Mouse (Mus musculus) retina, postnatal 7 days (tissue): ENCODE measurements around the gene Ascc3.

Experiments
- DNase-seq: peaks from one replicate; pipeline ENCODE4 v3.0.0-alpha.2; 2012; ENCODE audit warnings: low read depth, low spot score

The Ascc3 gene

DNA sequence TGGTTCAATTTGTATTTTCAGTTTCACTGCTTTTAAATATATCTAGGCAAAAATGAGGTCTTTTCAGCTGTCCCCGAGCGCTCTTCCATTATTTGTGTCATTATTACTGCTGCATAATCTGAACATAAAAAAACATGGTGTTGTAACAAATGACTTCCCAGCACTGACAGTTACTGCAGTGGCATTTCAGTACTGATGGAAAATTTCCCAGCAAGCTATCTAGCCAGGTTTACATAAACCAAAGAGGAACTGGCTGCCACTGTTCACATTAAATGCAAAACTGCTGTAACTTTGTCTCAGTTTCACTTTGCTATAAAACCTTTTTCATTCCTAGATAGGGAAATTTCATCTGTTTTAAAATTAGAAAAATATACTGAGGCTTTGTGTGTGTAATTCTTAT, 170.5 kb downstream of the Ascc3 start:
- DNase-seq: no peak

DNA sequence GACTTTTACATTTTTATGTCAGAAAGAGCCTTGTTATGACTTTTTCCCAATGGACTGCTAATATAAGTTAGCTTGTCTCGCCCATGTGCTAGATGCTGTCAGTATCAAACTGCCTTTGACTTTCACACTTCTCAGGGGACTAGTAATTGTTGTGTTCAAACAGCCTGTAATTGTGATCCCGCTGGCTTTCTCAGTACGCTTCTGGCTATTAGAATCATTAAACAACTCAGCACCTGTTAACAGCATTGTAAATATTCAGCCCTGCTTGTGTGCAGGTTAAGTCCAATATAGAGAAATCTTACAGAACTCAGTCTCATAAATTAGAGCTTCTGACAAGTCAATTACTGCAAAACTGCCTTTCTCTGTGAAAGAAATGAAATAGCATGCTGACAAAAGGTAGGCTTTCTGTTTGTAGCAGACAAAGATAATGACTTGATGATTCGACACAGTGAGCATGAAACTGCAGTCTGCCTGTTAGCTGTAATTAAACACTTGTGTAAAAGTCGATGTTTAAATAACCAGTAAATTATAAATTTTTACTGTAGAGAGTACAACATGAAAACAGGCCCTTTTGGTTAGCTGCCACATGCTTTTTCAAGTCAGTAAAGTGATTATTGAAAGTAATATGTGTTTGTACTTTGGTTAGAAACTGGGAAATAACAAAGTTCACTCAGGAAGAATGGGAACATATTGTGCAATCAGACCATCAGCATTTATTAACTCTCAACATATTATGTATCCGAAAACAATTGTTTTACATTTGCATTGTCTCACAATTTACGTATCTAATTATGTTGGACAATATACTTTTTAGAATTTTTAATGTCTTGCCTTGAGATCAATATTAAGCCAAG, 171.2 kb downstream of the Ascc3 start:
- no peak for DNase-seq

DNA sequence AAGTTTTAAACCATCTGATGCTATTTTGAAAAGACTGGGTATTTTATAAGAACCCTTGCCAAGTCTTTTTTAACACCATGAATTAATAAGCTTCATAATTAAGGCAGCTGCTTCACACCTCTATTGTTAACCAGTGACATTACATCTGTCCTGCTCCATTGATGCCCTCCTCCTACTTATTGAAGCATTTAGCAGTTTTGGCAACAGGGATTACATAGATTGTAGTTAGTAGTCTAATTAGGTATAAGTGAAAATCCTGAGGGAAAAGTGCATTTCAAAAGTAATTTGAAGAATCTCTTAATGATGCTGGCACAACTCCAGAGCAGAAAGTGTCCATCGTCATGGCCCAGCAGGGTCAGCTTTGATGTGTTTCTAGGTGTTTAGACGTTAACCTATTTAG, 180.3 kb downstream of the Ascc3 start:
- DNase-seq: no peak

DNA sequence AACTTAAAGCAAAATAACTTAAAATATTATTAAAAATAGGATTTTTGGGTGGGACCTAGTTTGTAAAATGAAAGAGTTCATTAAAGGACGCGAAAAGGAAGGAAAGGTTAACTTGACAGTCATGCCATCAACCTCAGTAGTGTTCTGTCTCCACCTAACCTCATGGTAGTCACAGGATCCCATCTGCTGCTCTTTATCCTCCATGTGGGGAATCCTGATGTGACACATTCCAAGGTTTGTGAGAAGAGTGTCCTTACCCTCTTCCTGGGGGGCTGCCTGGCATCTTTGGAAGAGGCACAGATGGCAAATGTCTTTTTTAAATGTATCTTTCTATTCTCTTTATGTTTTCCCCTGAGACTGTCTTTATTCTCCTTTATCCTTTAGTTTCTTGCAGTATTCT, 181.4 kb downstream of the Ascc3 start:
- DNase-seq: no peak

DNA sequence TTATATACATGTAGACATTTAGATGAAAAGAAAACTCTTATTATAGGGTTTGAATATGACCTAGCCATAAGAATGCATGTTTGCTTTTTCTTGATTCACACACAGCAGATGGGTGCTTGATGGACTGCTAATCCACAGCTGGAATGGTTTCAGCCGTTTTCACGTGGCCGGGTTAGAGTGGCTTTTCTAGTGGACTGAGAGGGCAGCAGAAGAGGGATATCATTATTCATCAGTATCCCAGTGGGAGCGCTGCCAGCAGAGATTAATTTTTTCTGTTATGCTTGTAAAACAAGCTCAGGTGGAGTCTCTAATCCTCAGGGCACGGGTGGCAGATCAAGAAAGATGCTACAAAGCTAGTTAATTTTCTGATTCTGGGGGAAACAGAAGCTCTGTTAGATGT, 200.4 kb downstream of the Ascc3 start:
- DNase-seq: peak; percentile 43

DNA sequence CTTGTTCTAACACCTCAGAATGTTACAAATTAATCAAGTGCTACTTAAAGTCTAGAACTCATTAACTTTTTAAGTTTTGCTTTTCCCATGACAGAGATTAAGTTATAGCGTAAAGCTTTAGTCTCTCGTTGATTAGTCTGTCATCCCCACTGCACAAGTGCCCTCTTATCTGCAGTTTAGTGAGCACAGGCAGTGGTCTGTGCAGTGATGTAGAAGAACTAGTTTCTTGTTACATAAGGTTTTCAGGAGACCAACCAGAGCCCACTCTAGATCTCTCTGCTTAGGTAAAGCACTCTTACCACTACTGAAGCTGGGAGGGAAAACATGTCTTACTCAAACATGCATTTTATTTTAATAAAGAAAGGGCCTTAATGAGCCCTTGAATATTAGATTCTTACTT, 209.1 kb downstream of the Ascc3 start:
- DNase-seq: no peak

DNA sequence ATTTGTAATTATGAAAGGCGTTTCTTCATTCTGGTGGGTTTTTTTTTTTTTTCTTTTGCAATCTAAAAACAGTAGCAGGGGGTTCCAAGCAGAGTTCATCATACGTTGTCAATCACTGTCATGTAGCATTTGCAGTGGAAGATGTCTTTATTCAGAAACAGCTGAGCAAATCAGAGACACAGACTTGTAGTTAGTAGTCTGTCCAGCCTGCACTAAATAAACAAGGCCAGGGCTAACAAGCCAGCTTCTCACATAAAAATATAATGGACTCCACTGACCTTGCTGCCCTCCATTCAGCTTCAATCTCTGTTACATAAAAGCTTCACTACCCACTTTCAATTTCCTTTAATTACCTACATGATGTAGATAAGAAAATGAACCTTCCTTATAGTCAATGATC, 209.9 kb downstream of the Ascc3 start:
- DNase-seq: no peak

DNA sequence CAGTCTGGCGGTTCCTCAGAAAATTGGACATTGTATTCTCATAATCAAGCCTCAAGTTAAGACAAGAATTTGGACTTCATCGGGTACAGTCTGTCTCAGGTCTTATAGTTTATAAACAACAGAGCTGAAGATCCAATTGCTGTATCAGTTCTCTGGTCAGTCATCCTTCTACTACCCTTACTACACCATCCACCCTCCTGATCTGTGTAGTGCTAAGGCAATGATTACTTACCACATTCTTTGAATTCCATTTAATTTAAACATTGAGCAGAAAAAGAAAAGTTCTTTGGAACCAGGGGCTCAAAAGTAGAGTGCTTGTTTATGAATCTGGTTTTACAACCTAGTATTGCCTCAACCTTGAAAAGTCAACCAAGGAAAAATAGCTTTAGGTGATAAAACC, 213.7 kb downstream of the Ascc3 start:
- DNase-seq: no peak

DNA sequence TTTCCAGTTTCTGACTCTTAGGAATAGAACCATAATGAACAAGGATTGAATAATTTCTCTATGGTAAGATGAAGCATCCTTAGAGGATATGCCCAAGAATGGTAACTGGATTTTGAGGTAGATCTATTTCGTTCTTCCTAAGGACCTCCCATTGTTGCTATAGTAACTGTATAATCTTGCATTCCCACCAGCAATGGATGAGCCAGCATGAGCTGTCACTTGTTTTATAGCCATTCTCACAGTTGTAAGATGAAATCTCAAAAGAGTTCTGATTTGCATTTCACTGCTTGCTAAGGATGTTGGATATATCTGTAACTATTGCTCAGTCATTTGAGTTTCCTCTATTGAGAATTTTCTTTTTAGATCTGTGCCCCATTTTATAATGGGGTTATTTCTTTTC, 229.9 kb downstream of the Ascc3 start:
- no peak for DNase-seq

DNA sequence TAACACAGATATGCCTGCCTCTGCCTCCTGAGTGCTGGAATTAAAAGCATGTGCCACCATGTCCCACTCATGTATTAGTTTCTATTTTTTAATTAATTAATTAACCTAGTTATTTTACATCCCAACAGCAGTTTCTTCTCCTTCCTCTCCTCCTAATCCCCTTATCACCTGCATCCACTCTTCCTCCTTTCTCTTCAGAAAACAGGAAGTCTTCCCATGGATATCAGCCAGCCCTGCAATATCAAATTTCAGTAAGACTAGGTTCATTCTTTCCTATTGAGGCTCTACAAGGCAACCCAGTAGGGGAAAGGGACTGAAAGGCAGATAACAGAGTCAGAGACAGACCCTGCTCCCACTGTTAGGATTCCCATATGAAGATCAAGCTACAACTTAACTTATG, 234.4 kb downstream of the Ascc3 start:
- no peak for DNase-seq

DNA sequence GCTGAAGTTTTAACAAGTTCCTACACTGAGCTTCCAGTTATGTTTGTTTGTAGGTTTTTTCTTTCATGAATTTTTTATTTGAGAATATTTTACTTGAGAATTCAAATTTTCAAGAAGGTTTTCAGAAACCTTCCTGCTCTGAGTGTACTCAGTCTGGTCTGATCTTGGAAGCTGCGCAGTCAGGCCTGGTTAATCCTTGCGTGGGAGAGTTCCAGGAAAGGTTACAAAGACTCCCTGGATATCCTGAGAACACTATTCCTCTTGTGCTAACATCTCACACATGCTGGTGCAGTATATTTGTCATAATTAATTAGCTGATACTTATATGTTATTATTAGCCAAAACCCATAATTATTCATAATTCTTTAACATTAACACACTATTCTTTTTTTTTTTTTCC, 242.1 kb downstream of the Ascc3 start:
- no peak for DNase-seq

DNA sequence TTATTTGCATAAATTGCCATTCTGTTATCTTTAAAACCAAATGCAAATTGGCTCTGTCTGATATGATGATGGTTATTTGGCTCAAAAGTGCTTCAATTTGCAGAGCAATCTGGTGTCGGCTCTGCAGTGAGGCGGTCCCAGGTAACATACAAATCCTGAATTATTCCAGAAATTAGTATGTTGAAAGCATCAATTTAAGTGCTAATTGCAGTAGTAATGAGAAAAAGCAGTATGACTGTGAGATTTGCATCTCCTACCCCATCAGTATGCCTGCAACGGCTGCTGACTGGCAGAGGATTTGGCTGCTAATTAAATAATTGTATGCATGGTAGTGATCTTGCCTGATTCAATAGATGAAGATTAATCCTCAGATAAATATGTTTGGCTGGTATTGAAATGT, 250.9 kb downstream of the Ascc3 start:
- no peak for DNase-seq

DNA sequence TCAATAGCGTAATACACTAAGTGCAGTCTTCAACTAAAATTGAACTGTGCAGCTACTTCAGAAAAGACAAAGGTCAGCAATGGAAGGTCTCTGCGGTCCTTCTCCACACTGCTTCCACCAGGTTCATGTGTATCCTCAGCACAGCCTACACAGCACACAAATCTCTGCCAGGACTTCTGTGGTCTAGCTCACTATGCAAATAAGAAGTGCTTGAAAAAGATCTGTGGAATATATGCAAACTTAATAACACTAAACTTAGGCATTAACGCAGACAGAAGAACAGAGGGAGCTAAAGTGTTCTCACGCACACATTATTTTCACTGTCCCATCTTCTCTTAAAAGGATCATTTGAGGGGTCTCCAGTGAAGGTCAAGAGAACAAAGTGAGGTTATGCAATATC, 275.7 kb downstream of the Ascc3 start:
- no peak for DNase-seq

DNA sequence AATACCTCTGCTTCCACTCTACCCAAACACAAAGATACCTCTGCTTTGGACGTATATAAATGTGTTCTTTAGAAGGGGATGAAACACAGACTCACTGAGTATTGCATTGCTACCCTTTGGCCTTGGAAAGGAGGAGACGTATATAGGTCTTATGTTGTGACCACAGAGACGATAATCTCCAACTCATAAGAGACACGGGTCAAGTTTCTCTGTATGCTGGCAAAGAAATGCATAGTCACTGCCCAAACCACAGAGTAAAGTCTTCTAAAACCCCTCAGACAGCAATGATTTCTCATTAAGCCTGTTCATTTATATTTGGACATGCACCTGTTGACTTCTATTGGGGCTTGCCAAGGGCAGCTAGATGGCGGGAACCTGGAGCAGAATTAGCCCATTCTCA, 284.5 kb downstream of the Ascc3 start:
- DNase-seq: no peak

DNA sequence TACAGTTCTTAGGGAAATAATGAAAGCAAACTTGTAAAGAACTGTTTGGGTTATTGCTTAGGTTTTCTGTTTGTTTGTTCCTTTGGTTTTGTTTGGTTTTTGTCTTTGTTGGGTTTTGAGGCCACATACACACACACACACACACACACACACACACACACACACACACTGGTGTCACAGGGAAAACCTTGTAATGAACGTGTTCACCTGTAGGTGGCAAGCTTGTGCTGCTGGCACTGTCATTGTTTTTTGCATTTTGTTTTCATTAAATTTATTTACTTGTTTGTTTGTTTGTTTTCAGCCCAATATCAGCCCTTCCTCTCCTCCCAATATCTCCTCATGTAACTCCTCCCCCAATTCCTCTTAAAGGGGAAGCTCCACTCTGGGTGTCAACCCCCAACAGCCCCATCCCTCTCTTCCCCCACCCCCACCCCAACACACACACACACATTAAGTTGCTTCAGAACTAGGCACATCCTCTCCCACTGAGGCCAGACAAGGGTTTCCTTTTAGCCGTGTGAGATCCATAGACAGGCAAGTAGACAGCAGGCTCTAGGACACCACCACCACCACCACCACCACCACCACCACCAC, 289.1 kb downstream of the Ascc3 start:
- no peak for DNase-seq

DNA sequence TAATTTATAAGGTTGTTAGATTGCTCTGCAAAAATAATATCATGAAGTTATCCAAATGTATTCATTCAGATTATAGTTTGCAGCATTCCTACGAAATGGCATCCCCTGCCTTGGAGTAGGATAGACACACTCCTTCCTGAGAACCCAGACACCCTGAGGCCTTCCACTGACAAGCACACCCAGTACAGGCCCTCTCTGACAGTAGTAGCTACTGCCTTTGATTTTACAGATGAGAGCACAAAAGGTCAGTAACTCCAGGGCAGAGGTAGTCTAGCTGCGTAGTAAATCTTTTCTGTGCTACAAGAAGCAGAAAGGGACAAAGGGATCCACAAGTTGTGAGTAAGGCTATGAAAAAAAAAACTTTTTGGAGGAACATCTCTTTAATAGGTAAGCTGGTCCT, 289.9 kb downstream of the Ascc3 start:
- DNase-seq: no peak

DNA sequence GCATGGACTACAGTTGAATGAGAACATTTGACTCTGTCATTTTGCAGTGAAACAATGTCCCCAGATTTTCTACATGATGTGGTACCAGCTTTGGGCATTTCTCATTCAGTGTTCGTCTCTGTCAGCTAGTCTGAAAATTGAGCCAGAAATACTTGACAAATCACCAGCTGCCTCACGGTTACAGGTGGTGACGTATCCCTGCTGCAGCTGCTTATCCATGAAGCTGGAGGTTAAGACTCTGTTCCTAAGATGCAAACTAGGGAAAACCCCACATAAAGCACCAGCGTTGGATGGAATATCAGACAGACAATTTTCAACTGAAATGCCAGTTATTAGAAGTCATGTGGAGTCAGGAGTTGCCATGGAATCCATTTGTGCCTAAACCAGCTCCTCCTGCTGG, 293.8 kb downstream of the Ascc3 start:
- DNase-seq: no peak

DNA sequence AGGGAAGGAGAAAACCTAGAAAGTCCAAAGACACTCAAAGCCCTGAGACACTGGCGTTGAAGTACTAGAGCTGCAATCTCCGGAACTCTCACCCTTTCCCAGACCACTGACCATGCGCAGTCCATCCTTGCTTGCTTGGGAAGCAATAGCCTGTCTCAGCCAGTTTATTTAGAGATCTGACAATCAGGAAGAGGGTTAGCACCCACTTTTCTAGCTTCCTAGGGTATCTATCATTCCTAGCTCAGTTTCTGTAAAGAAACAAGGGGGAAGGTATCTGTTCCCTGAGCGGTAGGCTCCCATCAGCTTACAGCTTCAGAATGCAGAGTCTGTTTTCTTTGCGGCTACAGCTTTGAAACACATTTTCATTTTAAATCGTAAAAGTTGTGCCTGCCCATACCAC, 298.2 kb downstream of the Ascc3 start:
- DNase-seq: no peak

DNA sequence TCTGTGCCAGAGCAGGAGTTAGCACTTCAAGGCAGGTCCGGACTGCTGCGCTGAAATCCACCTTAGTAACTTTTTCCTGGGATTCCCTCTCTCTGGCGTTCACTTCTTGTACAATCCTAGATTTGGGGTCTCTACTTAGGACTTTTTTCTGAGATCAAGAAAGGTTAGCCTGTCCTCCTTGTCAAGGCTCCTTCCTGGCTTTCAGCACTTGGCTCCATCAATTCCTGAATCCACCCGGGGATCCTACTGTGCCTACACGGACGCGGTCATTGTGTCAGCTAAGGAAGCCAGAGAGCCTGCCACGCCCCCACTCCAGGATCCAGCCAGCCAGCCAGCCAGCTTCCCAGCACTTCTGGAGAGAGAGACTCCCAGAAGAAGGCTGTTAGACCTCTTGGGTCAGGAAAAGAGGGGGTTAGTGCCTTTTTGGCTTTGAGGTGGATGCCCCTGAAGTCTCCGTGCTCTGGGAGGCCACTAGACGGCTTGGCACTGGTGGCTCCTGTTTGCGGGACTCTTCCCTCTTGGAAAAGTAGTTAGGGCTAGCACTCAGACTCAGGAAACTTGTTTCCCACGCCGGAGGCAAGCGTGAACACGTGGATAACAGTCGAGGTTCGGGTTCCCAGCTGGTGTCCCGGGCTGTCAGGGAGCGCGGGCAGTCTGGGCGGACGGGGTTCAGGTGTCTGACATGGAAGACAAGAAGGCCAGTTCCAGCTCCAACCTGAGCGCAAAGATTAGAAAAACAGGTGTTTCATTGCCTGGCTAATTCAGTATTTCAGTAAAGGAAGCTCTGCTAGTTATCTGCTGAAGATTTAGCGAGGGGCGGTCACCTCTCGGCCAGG, 299.6 kb downstream of the Ascc3 start:
- no peak for DNase-seq

DNA sequence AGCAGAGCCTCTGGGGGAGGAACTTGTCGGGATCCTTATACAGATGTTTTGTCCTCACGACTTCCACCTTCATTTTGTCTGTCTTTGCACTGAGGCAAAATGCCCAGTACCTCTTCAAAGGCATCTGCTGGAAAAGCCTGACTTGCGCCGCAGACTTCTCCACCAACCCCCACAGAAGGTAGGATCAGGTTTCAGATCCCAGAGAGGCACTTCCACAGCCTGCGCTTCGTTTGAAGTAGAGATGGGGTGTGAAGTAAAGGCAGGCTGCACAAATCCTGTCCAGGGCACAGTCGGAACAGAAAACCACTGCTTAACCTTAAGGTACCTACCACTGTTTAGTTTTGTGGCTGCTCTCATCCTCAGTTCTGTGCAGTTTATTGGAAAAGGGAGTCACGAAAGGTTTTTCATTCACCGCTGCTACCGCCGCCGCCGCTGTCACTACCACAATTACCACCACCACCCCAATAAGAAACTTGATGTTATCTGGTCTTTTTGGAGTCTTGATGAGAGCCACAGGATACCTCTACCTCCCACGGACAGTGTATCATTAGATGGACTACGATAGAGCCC, 300.4 kb downstream of the Ascc3 start:
- DNase-seq: no peak

DNA sequence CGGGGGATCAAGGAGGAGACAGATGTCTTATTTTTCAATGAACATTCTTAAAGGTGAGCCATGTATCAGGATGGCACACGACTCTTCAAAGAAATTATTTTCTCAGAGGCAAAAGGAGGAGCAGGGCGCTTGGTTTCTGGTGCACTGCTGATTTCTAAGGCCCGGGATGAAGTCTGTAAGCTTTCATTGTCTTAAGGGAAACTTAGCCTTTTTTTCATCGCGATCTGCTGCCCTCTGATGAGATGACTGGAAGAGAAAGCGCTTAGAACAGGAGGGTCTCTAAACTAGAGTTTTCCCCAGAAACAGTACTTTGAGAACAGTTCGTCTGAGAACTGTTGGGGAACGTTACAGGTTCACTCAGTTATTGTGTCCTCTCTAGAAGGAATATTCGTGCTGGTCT, 301.1 kb downstream of the Ascc3 start:
- DNase-seq: no peak
